Mouse (Mus musculus) stomach, postnatal 0 days (tissue): ENCODE results near the gene Phtf2. TPM values are rescaled to one million over a fixed set of nuclear protein-coding genes. Genes with fewer than 3 reads are reported as not detected.
"Not testable (repeated sequence)": the region's sequence is repeated elsewhere in the genome, so short reads cannot be mapped to it uniquely, and the experiment has no call there.

Experiments used
- ATAC-seq: fragments of 200-750 bp; cut with Nextera tagmentation; 2 replicates; pipeline ENCODE4 v1.8.0; 2017; ENCODE audit not compliant: low FRiP score, low TSS enrichment
- DNase-seq: peaks from one replicate; pipeline ENCODE4 v3.0.0-alpha.2; 2016; ENCODE audit warnings: low spot score
- H3K27ac ChIP-seq: fragments of 300-500 bp; sonication (generic); replicated peaks from 2 replicates; pipeline ENCODE4 v1.5.1; 2014; ENCODE audit warnings: mild to moderate bottlenecking, control low read depth
- H3K27me3 ChIP-seq: fragments of 300-500 bp; sonication (generic); 2 replicates; pipeline ENCODE4 v1.6.1; 2014; ENCODE audit warnings: low read length; ENCODE audit not compliant: control insufficient read depth, insufficient read depth
- H3K36me3 ChIP-seq: fragments of 300-500 bp; sonication (generic); 2 replicates; pipeline ENCODE4 v1.6.1; 2014; ENCODE audit warnings: low read length, mixed read lengths; ENCODE audit not compliant: control insufficient read depth, insufficient read depth
- H3K4me1 ChIP-seq: fragments of 300-500 bp; sonication (generic); replicated peaks from 2 replicates; pipeline ENCODE4 v1.6.1; 2014; ENCODE audit warnings: antibody characterized with exemption; ENCODE audit not compliant: control insufficient read depth, insufficient read depth
- H3K4me2 ChIP-seq: fragments of 300-500 bp; sonication (generic); replicated peaks from 2 replicates; pipeline ENCODE4 v1.6.1; 2014; ENCODE audit warnings: low read depth, mild to moderate bottlenecking, control low read depth, moderate library complexity
- H3K4me3 ChIP-seq: fragments of 300-500 bp; sonication (generic); 2 replicates; pipeline ENCODE4 v1.5.1; 2014; ENCODE audit warnings: low read depth, low read length, control low read depth
- H3K9ac ChIP-seq: fragments of 300-500 bp; sonication (generic); 2 replicates; pipeline ENCODE4 v1.6.1; 2014; ENCODE audit warnings: mild to moderate bottlenecking, low read length, control low read depth, mixed read lengths
- H3K9me3 ChIP-seq: fragments of 300-500 bp; sonication (generic); 2 replicates; pipeline ENCODE4 v1.6.1; 2016; ENCODE audit warnings: low read length; ENCODE audit not compliant: control insufficient read depth
- CTCF ChIP-seq: IDR thresholded peaks from 2 replicates; pipeline ENCODE4 v1.5.1; 2016; ENCODE audit warnings: antibody characterized with exemption, low read depth, mild to moderate bottlenecking, moderate library complexity
- EP300 ChIP-seq: optimal IDR thresholded peaks from 2 replicates; pipeline ENCODE3; 2016; ENCODE audit warnings: antibody characterized with exemption
- WGBS: fragments of 180-500 bp; shearing (Covaris S2); extraction: QIAGEN DNeasy Blood & Tissue Kit; methylation state at CpG from one replicate; pipeline ENCODE4 v1.1.7; 2014; 5-methylcytosine and 5-hydroxymethylcytosine counted together
- polyA plus RNA-seq: library from polyadenylated mRNA; unstranded; fragments of >200 nt; fragmentation: Nextera tagmentation; extraction: Ambion mirVana; gene quantifications from 2 replicates; pipeline ENCODE4 v1.2.1, GENCODE M21; 2015

Gene Phtf2
- polyA plus RNA-seq, 1 experiment from 2014 or later = 5.1 TPM

GRCm38 (mm10) chr5:20741936-20742335 is 140.0 kb downstream of the Phtf2 start:
- no peak for ATAC-seq
- Histone ChIP-seq H3K4me3 (no peak overlapping the region), H3K4me2 (no peak overlapping the region), H3K36me3 (no peaks in the 10 kb centered on the region), H3K9me3 (no peaks in the 10 kb centered on the region), H3K4me1 (no peaks in the 10 kb centered on the region), H3K9ac (no peak overlapping the region), H3K27me3 (no peaks in the 10 kb centered on the region), H3K27ac (no peak overlapping the region)
- no peak for TF ChIP-seq CTCF
- TF ChIP-seq EP300 = no peak
- DNase-seq = no peak
- WGBS = 89% methylated on average over 8 of the region's 8 CpGs

- DNase-seq = no peak
- TF ChIP-seq CTCF = no peak
- no peak for TF ChIP-seq EP300
- Histone ChIP-seq H3K9ac (no peak overlapping the region), H3K36me3 (no peaks in the 10 kb centered on the region), H3K4me3 (no peak overlapping the region), H3K4me1 (no peaks in the 10 kb centered on the region), H3K4me2 (no peak overlapping the region), H3K27me3 (no peaks in the 10 kb centered on the region), H3K9me3 (no peaks in the 10 kb centered on the region), H3K27ac (no peak overlapping the region)
- no peak for ATAC-seq
- WGBS = 58% methylated on average over 6 of the region's 6 CpGs
Measured at GRCm38 (mm10) chr5:20741193-20741592, 140.7 kb downstream of the Phtf2 start.

GRCm38 (mm10) chr5:20738795-20739194 is 143.1 kb downstream of the Phtf2 start:
- Histone ChIP-seq H3K27ac (no peak overlapping the region), H3K27me3 (no peaks in the 10 kb centered on the region), H3K9ac (no peak overlapping the region), H3K4me2 (no peak overlapping the region), H3K36me3 (no peaks in the 10 kb centered on the region), H3K4me3 (no peak overlapping the region), H3K4me1 (no peaks in the 10 kb centered on the region), H3K9me3 (no peaks in the 10 kb centered on the region)
- DNase-seq (no peak), ATAC-seq (no peak)
- TF ChIP-seq CTCF (peak; percentile 47), EP300 (no peak)
- 52% methylated on average over 2 of the region's 2 CpGs for WGBS

- DNase-seq, H3K36me3 ChIP-seq, H3K4me2 ChIP-seq, H3K9me3 ChIP-seq, H3K27ac ChIP-seq, H3K4me1 ChIP-seq, H3K9ac ChIP-seq, H3K4me3 ChIP-seq, H3K27me3 ChIP-seq, ATAC-seq: not testable (repeated sequence)
- 84% methylated on average over 4 of the region's 4 CpGs for WGBS
Measured at GRCm38 (mm10) chr5:20723226-20723625, 158.7 kb downstream of the Phtf2 start.

GRCm38 (mm10) chr5:20720201-20720900 is 161.6 kb downstream of the Phtf2 start:
- no peak overlapping the region for H3K4me3 ChIP-seq
- H3K4me2 ChIP-seq = no peak overlapping the region
- DNase-seq (no peak), ATAC-seq (peak; percentile 26; the same call in 1 of the 2 replicates)
- no peaks in the 10 kb centered on the region for H3K4me1 ChIP-seq
- no peaks in the 10 kb centered on the region for H3K27me3 ChIP-seq
- H3K27ac ChIP-seq = peak overlapping the region; percentile 25; the same call in 1 of the 2 replicates
- no peak overlapping the region for H3K9ac ChIP-seq
- no peaks in the 10 kb centered on the region for H3K9me3 ChIP-seq
- 32% methylated on average over 4 of the region's 4 CpGs for WGBS
- TF ChIP-seq CTCF = no peak
- no peak for TF ChIP-seq EP300
- H3K36me3 ChIP-seq = no peaks in the 10 kb centered on the region

- DNase-seq, H3K9ac ChIP-seq, ATAC-seq: not testable (repeated sequence)
Measured at GRCm38 (mm10) chr5:20715980-20716379, 165.9 kb downstream of the Phtf2 start.

GRCm38 (mm10) chr5:20714619-20715018 is 167.3 kb downstream of the Phtf2 start:
- ATAC-seq, H3K27me3 ChIP-seq, H3K36me3 ChIP-seq, H3K4me2 ChIP-seq, DNase-seq, H3K4me1 ChIP-seq, H3K27ac ChIP-seq, H3K9ac ChIP-seq, H3K4me3 ChIP-seq, H3K9me3 ChIP-seq: not testable (repeated sequence)
- 63% methylated on average over 1 of the region's 1 CpGs for WGBS

More at GRCm38 (mm10) chr5:20715980-20716379, 165.9 kb downstream of the Phtf2 start:
- H3K36me3 ChIP-seq, H3K4me3 ChIP-seq, H3K27ac ChIP-seq, H3K4me1 ChIP-seq, H3K27me3 ChIP-seq, H3K4me2 ChIP-seq, H3K9me3 ChIP-seq: not testable (repeated sequence)
- 93% methylated on average over 6 of the region's 6 CpGs for WGBS

GRCm38 (mm10) chr5:20710845-20711244 is 171.1 kb downstream of the Phtf2 start:
- H3K27ac ChIP-seq, H3K36me3 ChIP-seq, H3K4me1 ChIP-seq, H3K4me3 ChIP-seq, DNase-seq, ATAC-seq, H3K9me3 ChIP-seq, H3K9ac ChIP-seq, H3K27me3 ChIP-seq, H3K4me2 ChIP-seq: not testable (repeated sequence)
- WGBS = 77% methylated on average over 6 of the region's 6 CpGs
